1 mouse cellular context compared by ENCODE assay signal in the genomic region with DNA sequence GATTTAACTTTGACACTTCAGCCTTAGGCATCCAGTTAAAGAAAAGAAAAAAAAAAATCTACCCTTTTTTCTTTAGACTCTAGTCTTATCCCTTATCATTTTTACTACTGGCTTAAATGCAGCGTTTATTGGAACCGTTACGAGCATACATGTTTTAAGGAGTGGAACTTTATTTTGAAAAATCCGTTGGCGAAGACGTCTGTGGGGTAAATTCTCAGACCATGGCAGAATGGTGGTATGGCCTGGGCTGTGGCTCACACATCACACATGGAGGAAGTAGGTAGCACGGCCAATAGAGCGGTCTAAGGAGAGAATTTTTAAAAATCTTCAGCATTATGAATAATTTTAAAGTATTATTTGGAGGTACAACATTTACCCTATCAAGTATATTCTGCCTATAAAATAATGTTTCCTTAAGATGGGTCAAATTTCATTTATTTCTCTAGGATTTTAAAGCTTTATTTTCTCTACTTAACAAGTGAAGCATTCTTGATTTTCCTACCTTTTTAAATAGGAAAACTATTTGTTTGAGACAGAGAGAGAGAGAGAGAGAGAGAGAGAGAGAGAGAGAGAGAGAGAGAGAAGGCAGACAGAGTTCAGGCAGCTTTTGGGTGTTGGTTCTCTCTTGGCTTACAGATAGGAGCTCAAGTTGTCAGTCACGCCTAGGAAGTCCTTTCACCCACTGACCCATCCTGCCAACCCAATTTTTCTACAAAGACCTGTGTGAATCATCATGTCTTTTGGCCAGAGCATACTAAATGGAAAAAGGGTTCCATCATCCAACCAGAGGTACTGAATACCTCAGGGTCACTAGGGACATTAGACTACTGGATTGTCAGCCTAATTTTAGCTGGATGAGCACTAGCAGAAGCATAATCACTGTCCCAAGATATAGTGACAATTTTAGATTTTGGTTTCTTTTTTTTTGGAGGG.
TF ChIP-seq lines count a peak whose summit lies in the region.

No protein-coding gene starts in this region.

TF ChIP-seq in myocyte, 11 proteins besides CTCF, POLR2A, EP300 and RAD21 (continued from another document):
- TF ChIP-seq TCF3 (IDR thresholded peaks at IDR 0.05; ENCODE audit: insufficient read length, low read depth): no peak
TF ChIP-seq in myocyte: peak in this region for 0.
